Mouse (Mus musculus) hindbrain, postnatal 0 days (tissue): ENCODE measurements around the gene Rom1. TPM values are rescaled to one million over a fixed set of nuclear protein-coding genes. Genes with fewer than 3 reads are reported as not detected.

ENCODE experiments used
- ATAC-seq: fragments of 200-750 bp; cut with Nextera tagmentation; 2 replicates; pipeline ENCODE4 v1.8.0; 2017; ENCODE audit warnings: mild to moderate bottlenecking, moderate TSS enrichment, moderate library complexity
- DNase-seq: peaks from one replicate; pipeline ENCODE4 v3.0.0-alpha.2; 2015; ENCODE audit warnings: low spot score
- H3K27ac ChIP-seq: fragments of 300-500 bp; sonication (generic); 2 replicates; pipeline ENCODE4 v1.5.1; 2014; ENCODE audit warnings: mild to moderate bottlenecking
- H3K27me3 ChIP-seq: fragments of 300-500 bp; sonication (generic); 2 replicates; pipeline ENCODE4 v1.6.1; 2014; ENCODE audit warnings: low read length, mixed read lengths; ENCODE audit not compliant: insufficient read depth
- H3K36me3 ChIP-seq: fragments of 300-500 bp; sonication (generic); 2 replicates; pipeline ENCODE4 v1.6.1; 2014; ENCODE audit warnings: low read length, mixed read lengths; ENCODE audit not compliant: insufficient read depth
- H3K4me1 ChIP-seq: fragments of 300-500 bp; sonication (generic); 2 replicates; pipeline ENCODE4 v1.6.1; 2014; ENCODE audit warnings: antibody characterized with exemption, low read length, mixed read lengths; ENCODE audit not compliant: insufficient read depth
- H3K4me2 ChIP-seq: fragments of 300-500 bp; sonication (generic); 2 replicates; pipeline ENCODE4 v1.6.1; 2014; ENCODE audit warnings: low read depth, mild to moderate bottlenecking, low read length, moderate library complexity, mixed read lengths
- H3K4me3 ChIP-seq: fragments of 300-500 bp; sonication (generic); 2 replicates; pipeline ENCODE4 v1.5.1; 2014; ENCODE audit warnings: low read length
- H3K9ac ChIP-seq: fragments of 300-500 bp; sonication (generic); replicated peaks from 2 replicates; pipeline ENCODE4 v1.6.1; 2014; ENCODE audit warnings: mild to moderate bottlenecking, low read length, moderate library complexity, mixed read lengths
- H3K9me3 ChIP-seq: fragments of 300-500 bp; sonication (generic); 2 replicates; pipeline ENCODE4 v1.6.1; 2016; ENCODE audit warnings: low read length, mixed read lengths
- CTCF ChIP-seq: IDR thresholded peaks from 2 replicates; pipeline ENCODE4 v1.5.1; 2016; ENCODE audit warnings: antibody characterized with exemption, control low read depth, low read depth
- WGBS: fragments of 180-500 bp; shearing (Covaris S2); extraction: QIAGEN DNeasy Blood & Tissue Kit; methylation state at CpG from one replicate; pipeline ENCODE4 v1.1.7; 2014; 5-methylcytosine and 5-hydroxymethylcytosine counted together
- microRNA-seq, 2 experiments: library from miRNA; unstranded; fragments of <30 nt; microRNA quantifications; one replicate each; pipeline ENCODE4; 2016
- polyA plus RNA-seq: library from polyadenylated mRNA; unstranded; fragments of >200 nt; fragmentation: Nextera tagmentation; extraction: Ambion mirVana; gene quantifications from 2 replicates; pipeline ENCODE4 v1.2.1, GENCODE M21; 2015
- total RNA-seq: library from RNA; depleted of rRNA; stranded (reverse); fragments of >200 nt; gene quantifications from 2 replicates; pipeline ENCODE4 v1.2.3, GENCODE M21; 2014; rRNA removed

Gene Rom1
- total and polyA plus RNA-seq, 2 experiments from 2014 or later, result 4.0 to 5.7 TPM

GRCm38 (mm10) chr19:8881034-8881392, 48.1 kb downstream of the Rom1 start:
- Histone ChIP-seq H3K4me1 (peaks cover 6% of the 10 kb centered on the region; the same call in 1 of the 2 replicates), H3K4me2 (peak overlapping the region; percentile 87), H3K36me3 (no peaks in the 10 kb centered on the region), H3K9ac (peak overlapping the region; percentile 77), H3K27ac (no peak overlapping the region), H3K4me3 (peak overlapping the region; percentile 72), H3K27me3 (no peaks in the 10 kb centered on the region), H3K9me3 (no peaks in the 10 kb centered on the region)
- no peak for TF ChIP-seq CTCF
- DNase-seq, result no peak
- WGBS, result 13% methylated on average over 3 of the region's 3 CpGs
- no peak for ATAC-seq

GRCm38 (mm10) chr19:8880311-8881033, 48.7 kb downstream of the Rom1 start, which contains the start of gene Uqcc3:
Gene Uqcc3 (minus strand): TSS chr19:8880923.
- Histone ChIP-seq H3K4me2 (peak within 1 kb of the TSS; percentile 87), H3K27ac (peak within 1 kb of the TSS; percentile 83), H3K4me1 (peaks cover 6% of the 10 kb centered on the region; the same call in 1 of the 2 replicates), H3K4me3 (peak within 1 kb of the TSS; percentile 72), H3K9ac (peak within 1 kb of the TSS; percentile 77), H3K36me3 (peaks cover 2% of the 10 kb centered on the region; the same call in 1 of the 2 replicates), H3K9me3 (no peaks in the 10 kb centered on the region), H3K27me3 (no peaks in the 10 kb centered on the region)
- DNase-seq (peak; percentile 94), ATAC-seq (peak; percentile 98)
- WGBS, result under 1% methylated on average over 42 of the region's 42 CpGs
- no peak for TF ChIP-seq CTCF

Small RNA genes lying within 50 kb of the gene (microRNA-seq; reads per million reads assigned to microRNA genes)
- 0.18 to 0.36 reads per million in 2 experiments for gene Mir5136

Other genes with a start within 250 kb of the Rom1 start
Only the 30 nearest of the 32 such genes appear.
- gene Wdr74, start 193.5 kb downstream of the Rom1 start, total RNA-seq, result 46.7 and 49.7 TPM in 2 replicates
- gene Wdr74, start 193.5 kb downstream of the Rom1 start, polyA plus RNA-seq, result 78.7 and 79.2 TPM in 2 replicates
- not detected in 2 replicates for gene 1700092M07Rik, start 188.6 kb downstream of the Rom1 start, total RNA-seq
- 0.66 and 0.85 TPM in 2 replicates for gene 1700092M07Rik, start 188.6 kb downstream of the Rom1 start, polyA plus RNA-seq
- gene Stx5a, start 187.9 kb downstream of the Rom1 start, total RNA-seq, result 84.4 and 110 TPM in 2 replicates
- gene Stx5a, start 187.9 kb downstream of the Rom1 start, polyA plus RNA-seq, result 95.3 and 104 TPM in 2 replicates
- 47.7 and 51.3 TPM in 2 replicates for gene Nxf1, start 172.3 kb downstream of the Rom1 start, total RNA-seq
- 88.3 and 89.5 TPM in 2 replicates for gene Nxf1, start 172.3 kb downstream of the Rom1 start, polyA plus RNA-seq
- 269 and 347 TPM in 2 replicates for gene Tmem223, start 158.4 kb downstream of the Rom1 start, total RNA-seq
- gene Tmem223, start 158.4 kb downstream of the Rom1 start, polyA plus RNA-seq, result 233 and 258 TPM in 2 replicates
- gene Tmem179b, start 154.9 kb downstream of the Rom1 start, total RNA-seq, result 29.5 and 31.0 TPM in 2 replicates
- 27.0 and 27.7 TPM in 2 replicates for gene Tmem179b, start 154.9 kb downstream of the Rom1 start, polyA plus RNA-seq
- gene Taf6l, start 142.9 kb downstream of the Rom1 start, total RNA-seq, result 30.1 and 38.9 TPM in 2 replicates
- gene Taf6l, start 142.9 kb downstream of the Rom1 start, polyA plus RNA-seq, result 23.3 and 25.9 TPM in 2 replicates
- gene Polr2g, start 130.8 kb downstream of the Rom1 start, total RNA-seq, result 52.7 and 78.3 TPM in 2 replicates
- 171 and 178 TPM in 2 replicates for gene Polr2g, start 130.8 kb downstream of the Rom1 start, polyA plus RNA-seq
- gene Zbtb3, start 126.8 kb downstream of the Rom1 start, total RNA-seq, result 5.0 and 7.5 TPM in 2 replicates
- gene Zbtb3, start 126.8 kb downstream of the Rom1 start, polyA plus RNA-seq, result 4.4 and 4.7 TPM in 2 replicates
- gene Ttc9c, start 110.0 kb downstream of the Rom1 start, total RNA-seq, result 41.0 and 55.2 TPM in 2 replicates
- gene Ttc9c, start 110.0 kb downstream of the Rom1 start, polyA plus RNA-seq, result 41.1 and 42.5 TPM in 2 replicates
- gene Hnrnpul2, start 109.3 kb downstream of the Rom1 start, total RNA-seq, result 19.7 and 20.1 TPM in 2 replicates
- 5.6 TPM in 2 replicates for gene Hnrnpul2, start 109.3 kb downstream of the Rom1 start, polyA plus RNA-seq
- not detected in 2 replicates for gene AC129217.1, start 99.6 kb downstream of the Rom1 start, total RNA-seq
- not detected in 2 replicates for gene AC129217.1, start 99.6 kb downstream of the Rom1 start, polyA plus RNA-seq
- 132 and 146 TPM in 2 replicates for gene Bscl2, start 91.9 kb downstream of the Rom1 start, total RNA-seq
- 104 and 107 TPM in 2 replicates for gene Bscl2, start 91.9 kb downstream of the Rom1 start, polyA plus RNA-seq
- gene Gng3, start 90.2 kb downstream of the Rom1 start, total RNA-seq, result 93.2 and 99.7 TPM in 2 replicates
- gene Gng3, start 90.2 kb downstream of the Rom1 start, polyA plus RNA-seq, result 591 and 626 TPM in 2 replicates
- gene Lrrn4cl, start 78.6 kb downstream of the Rom1 start, total RNA-seq, result 1.6 TPM in 2 replicates
- 1.5 and 1.8 TPM in 2 replicates for gene Lrrn4cl, start 78.6 kb downstream of the Rom1 start, polyA plus RNA-seq
- gene Ubxn1, start 57.9 kb downstream of the Rom1 start, total RNA-seq, result 60.8 and 67.7 TPM in 2 replicates
- 158 and 164 TPM in 2 replicates for gene Ubxn1, start 57.9 kb downstream of the Rom1 start, polyA plus RNA-seq
- gene Uqcc3, start 48.4 kb downstream of the Rom1 start, total RNA-seq, result 17.9 and 21.1 TPM in 2 replicates
- gene Uqcc3, start 48.4 kb downstream of the Rom1 start, polyA plus RNA-seq, result 64.9 and 77.0 TPM in 2 replicates
- 3.3 and 5.5 TPM in 2 replicates for gene Lbhd1, start 45.6 kb downstream of the Rom1 start, total RNA-seq
- gene Lbhd1, start 45.6 kb downstream of the Rom1 start, polyA plus RNA-seq, result 26.4 and 37.8 TPM in 2 replicates
- not detected in 2 replicates for gene Gm49403, start 45.4 kb downstream of the Rom1 start, total RNA-seq
- gene Gm49403, start 45.4 kb downstream of the Rom1 start, polyA plus RNA-seq, result not detected in 2 replicates
- 13.6 and 29.8 TPM in 2 replicates for gene 1810009A15Rik, start 40.5 kb downstream of the Rom1 start, total RNA-seq
- 37.7 and 38.6 TPM in 2 replicates for gene 1810009A15Rik, start 40.5 kb downstream of the Rom1 start, polyA plus RNA-seq
- 0.52 and 2.7 TPM in 2 replicates for gene Gm49416, start 40.4 kb downstream of the Rom1 start, total RNA-seq
- gene Gm49416, start 40.4 kb downstream of the Rom1 start, polyA plus RNA-seq, result not detected in 2 replicates
- gene Ints5, start 36.4 kb downstream of the Rom1 start, total RNA-seq, result 40.8 and 46.3 TPM in 2 replicates
- 23.2 and 23.8 TPM in 2 replicates for gene Ints5, start 36.4 kb downstream of the Rom1 start, polyA plus RNA-seq
- 103 and 110 TPM in 2 replicates for gene Ganab, start 31.3 kb downstream of the Rom1 start, total RNA-seq
- gene Ganab, start 31.3 kb downstream of the Rom1 start, polyA plus RNA-seq, result 55.5 and 55.6 TPM in 2 replicates
- gene B3gat3, start 9.0 kb downstream of the Rom1 start, total RNA-seq, result 88.7 and 97.5 TPM in 2 replicates
- 80.9 and 92.3 TPM in 2 replicates for gene B3gat3, start 9.0 kb downstream of the Rom1 start, polyA plus RNA-seq
- gene Eml3, start 196 bp upstream of the Rom1 start, total RNA-seq, result 8.3 and 8.6 TPM in 2 replicates
- gene Eml3, start 196 bp upstream of the Rom1 start, polyA plus RNA-seq, result 11.0 and 11.8 TPM in 2 replicates
- 65.1 and 71.4 TPM in 2 replicates for gene Mta2, start 12.5 kb upstream of the Rom1 start, total RNA-seq
- gene Mta2, start 12.5 kb upstream of the Rom1 start, polyA plus RNA-seq, result 75.2 and 78.8 TPM in 2 replicates
- 20.8 and 23.4 TPM in 2 replicates for gene Tut1, start 24.5 kb upstream of the Rom1 start, total RNA-seq
- gene Tut1, start 24.5 kb upstream of the Rom1 start, polyA plus RNA-seq, result 16.0 and 16.2 TPM in 2 replicates
- 442 and 469 TPM in 2 replicates for gene Eef1g, start 37.7 kb upstream of the Rom1 start, total RNA-seq
- 256 and 260 TPM in 2 replicates for gene Eef1g, start 37.7 kb upstream of the Rom1 start, polyA plus RNA-seq
- 11.2 and 11.7 TPM in 2 replicates for gene Ahnak, start 59.9 kb upstream of the Rom1 start, total RNA-seq
- 5.7 and 6.1 TPM in 2 replicates for gene Ahnak, start 59.9 kb upstream of the Rom1 start, polyA plus RNA-seq
- gene Scgb1a1, start 158.6 kb upstream of the Rom1 start, total RNA-seq, result not detected in 2 replicates
- gene Scgb1a1, start 158.6 kb upstream of the Rom1 start, polyA plus RNA-seq, result not detected in 2 replicates